ENCODE assay signal across 8 mouse cellular contexts in the genomic region with DNA sequence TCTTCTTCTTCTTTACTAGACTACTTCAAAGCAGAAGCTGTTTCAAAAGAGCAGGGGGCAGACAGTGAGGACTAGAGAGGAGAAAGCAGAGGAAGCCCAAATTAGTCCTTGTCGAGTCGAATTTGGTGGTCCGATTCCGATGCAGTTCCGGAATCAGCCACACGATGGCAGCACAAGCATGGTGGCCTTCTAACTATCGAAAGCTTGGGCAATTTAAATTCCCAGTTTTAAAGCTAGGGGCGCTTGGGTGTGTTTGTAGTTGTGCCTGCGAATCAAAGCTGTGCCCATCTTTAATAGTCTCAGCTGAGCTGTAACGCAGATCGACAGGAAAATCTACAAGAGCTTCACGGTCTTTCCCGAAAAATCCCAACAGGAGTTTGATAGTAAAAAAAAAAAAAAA.
DNase-seq lines count a peak whose midpoint lies in the region; ATAC-seq and TF ChIP-seq lines count a peak whose summit lies in the region.

No protein-coding gene starts in this region.

- TF ChIP-seq CTCF in liver, postnatal 0 days (IDR thresholded peaks at IDR 0.05; ENCODE audit: low read depth) = peak; percentile 98
- peak; percentile 96 for TF ChIP-seq CTCF in testis, adult 2 months (IDR thresholded peaks at IDR 0.05; ENCODE audit: control insufficient read depth, insufficient read depth, insufficient replicate concordance, low read depth, low read length)

- H3K9me3 ChIP-seq in forebrain, embryonic 11.5 days (ENCODE audit: control insufficient read depth, low read length) = no peaks in the 10 kb centered on the region
- no peaks in the 10 kb centered on the region for H3K9me3 ChIP-seq in heart, embryonic 16.5 days (replicated peaks; ENCODE audit: control insufficient read depth, low read length)
- no peaks in the 10 kb centered on the region for H3K9me3 ChIP-seq in liver, postnatal 0 days (ENCODE audit: low read length)
- H3K9me3 ChIP-seq in neural tube, embryonic 14.5 days (ENCODE audit: control insufficient read depth, low read length) = no peaks in the 10 kb centered on the region

- H3K4me2 ChIP-seq in forebrain, embryonic 11.5 days (ENCODE audit: low read depth, low read length, severe bottlenecking) = peak overlapping the region; percentile 57
- H3K4me2 ChIP-seq in heart, embryonic 16.5 days (ENCODE audit: low read depth, low read length) = peak overlapping the region; percentile 76
- 0 out of 2 replicates have a peak overlapping the region, but pooled peaks have one; percentile 45 for H3K4me2 ChIP-seq in liver, postnatal 0 days (ENCODE audit: low read depth, low read length)
- peak overlapping the region; percentile 63 for H3K4me2 ChIP-seq in neural tube, embryonic 14.5 days (ENCODE audit: low read depth, low read length)

- H3K27ac ChIP-seq in brown adipose tissue, adult 24 weeks (replicated peaks; ENCODE audit: low read depth, low read length) = no peak overlapping the region; the same call in 1 of the 2 replicates
- H3K27ac ChIP-seq in forebrain, embryonic 11.5 days (ENCODE audit: low read depth, low read length) = no peak overlapping the region
- H3K27ac ChIP-seq in heart, embryonic 16.5 days (ENCODE audit: low read length) = no peak overlapping the region
- no peak overlapping the region for H3K27ac ChIP-seq in liver, postnatal 0 days (ENCODE audit: low read depth)
- no peak overlapping the region; the same call in 1 of the 2 replicates for H3K27ac ChIP-seq in neural tube, embryonic 14.5 days (ENCODE audit: low read depth, low read length)
- no peak overlapping the region for H3K27ac ChIP-seq in testis, adult 2 months (ENCODE audit: control insufficient read depth, insufficient read depth, low read depth, low read length)

- TF ChIP-seq POLR2A in testis, adult 2 months (IDR thresholded peaks at IDR 0.05; ENCODE audit: control insufficient read depth, low read depth, low read length) = no peak

- 5% methylated on average over 13 of the region's 13 CpGs for WGBS in forebrain, embryonic 11.5 days
- 6% methylated on average over 13 of the region's 13 CpGs for WGBS in heart, embryonic 16.5 days
- WGBS in liver, postnatal 0 days (ENCODE audit: insufficient replicate concordance) = 7% methylated on average over 13 of the region's 13 CpGs
- whole genome bisulfite sequencing in neural tube, embryonic 14.5 days = 3% methylated on average over 13 of the region's 13 CpGs

- no peaks in the 10 kb centered on the region; the same call in 1 of the 2 replicates for H3K4me1 ChIP-seq in brown adipose tissue, adult 24 weeks (ENCODE audit: control insufficient read depth, insufficient read depth, insufficient read length, low read length)
- H3K4me1 ChIP-seq in forebrain, embryonic 11.5 days (replicated peaks; ENCODE audit: control insufficient read depth, insufficient read depth, low read length) = no peaks in the 10 kb centered on the region; the same call in 1 of the 2 replicates
- H3K4me1 ChIP-seq in heart, embryonic 16.5 days (ENCODE audit: control insufficient read depth, insufficient read depth, low read length) = peaks cover 6% of the 10 kb centered on the region; the same call in 1 of the 2 replicates
- H3K4me1 ChIP-seq in liver, postnatal 0 days (ENCODE audit: insufficient read depth) = no peaks in the 10 kb centered on the region
- H3K4me1 ChIP-seq in neural tube, embryonic 14.5 days (ENCODE audit: control insufficient read depth, insufficient read depth, low read length) = no peaks in the 10 kb centered on the region
- peaks cover 8% of the 10 kb centered on the region for H3K4me1 ChIP-seq in testis, adult 2 months (ENCODE audit: control insufficient read depth, insufficient read depth, low read length)

- H3K36me3 ChIP-seq in forebrain, embryonic 11.5 days (ENCODE audit: control insufficient read depth, insufficient read depth, low read length) = no peaks in the 10 kb centered on the region
- H3K36me3 ChIP-seq in heart, embryonic 16.5 days (ENCODE audit: control insufficient read depth, insufficient read depth) = no peaks in the 10 kb centered on the region
- no peaks in the 10 kb centered on the region for H3K36me3 ChIP-seq in liver, postnatal 0 days (replicated peaks; ENCODE audit: insufficient read depth, low read length)
- no peaks in the 10 kb centered on the region for H3K36me3 ChIP-seq in neural tube, embryonic 14.5 days (ENCODE audit: control insufficient read depth, insufficient read depth, low read length)
- H3K36me3 ChIP-seq in testis, adult 2 months (ENCODE audit: control insufficient read depth, insufficient read depth, low read length) = no peaks in the 10 kb centered on the region

- no peak for TF ChIP-seq EP300 in liver, postnatal 0 days (IDR thresholded peaks at IDR 0.05; ENCODE audit: low read depth)

- no peak overlapping the region for H3K9ac ChIP-seq in forebrain, embryonic 11.5 days (ENCODE audit: low read length)
- peak overlapping the region; percentile 67 for H3K9ac ChIP-seq in heart, embryonic 16.5 days (ENCODE audit: low read length)
- no peak overlapping the region for H3K9ac ChIP-seq in liver, postnatal 0 days (replicated peaks)
- H3K9ac ChIP-seq in neural tube, embryonic 14.5 days (replicated peaks; ENCODE audit: low read depth, low read length) = no peak overlapping the region; the same call in 1 of the 2 replicates

- peak; percentile 84 for ATAC-seq in forebrain, embryonic 11.5 days (replicated peaks; ENCODE audit: low FRiP score)
- no peak for ATAC-seq in heart, embryonic 16.5 days (replicated peaks; ENCODE audit: extremely low read depth, insufficient read depth, low FRiP score)
- no peak for ATAC-seq in liver, postnatal 0 days
- ATAC-seq in neural tube, embryonic 14.5 days (ENCODE audit: low read depth) = peak; percentile 86

- peak; percentile 85 to 89 for DNase-seq in CD8-positive naive resting alpha-beta T cell, adult 2 months (ENCODE audit: low read depth in 2 of 2, low spot score in 2 of 2)
- DNase-seq in forebrain, embryonic 11.5 days (ENCODE audit: low spot score) = peak; percentile 94
- DNase-seq in kidney, postnatal 25 days = peak; percentile 78 to 93
- DNase-seq in liver, postnatal 0 days = peak; percentile 87

- H3K4me3 ChIP-seq in brown adipose tissue, adult 24 weeks (ENCODE audit: insufficient read depth, low read depth, low read length) = peak overlapping the region; percentile 68
- H3K4me3 ChIP-seq in forebrain, embryonic 11.5 days (ENCODE audit: low read depth, low read length) = peak overlapping the region; percentile 26
- peak overlapping the region; percentile 49 for H3K4me3 ChIP-seq in heart, embryonic 16.5 days (ENCODE audit: low read length)
- H3K4me3 ChIP-seq in liver, postnatal 0 days (ENCODE audit: low read depth, low read length) = 0 out of 2 replicates have a peak overlapping the region, but pooled peaks have one; percentile 6
- peak overlapping the region; percentile 33 for H3K4me3 ChIP-seq in neural tube, embryonic 14.5 days (ENCODE audit: low read depth, low read length)
- no peak overlapping the region for H3K4me3 ChIP-seq in testis, adult 2 months (ENCODE audit: control insufficient read depth, low read depth, low read length)

- no peaks in the 10 kb centered on the region for H3K27me3 ChIP-seq in forebrain, embryonic 11.5 days (ENCODE audit: control insufficient read depth, insufficient read depth, low read length)
- H3K27me3 ChIP-seq in heart, embryonic 16.5 days (ENCODE audit: control insufficient read depth, insufficient read depth, low read length) = 0 out of 2 replicates have a peak, but pooled peaks cover 2% of the 10 kb centered on the region
- no peaks in the 10 kb centered on the region for H3K27me3 ChIP-seq in liver, postnatal 0 days (ENCODE audit: insufficient read depth, low read length)
- H3K27me3 ChIP-seq in neural tube, embryonic 14.5 days (ENCODE audit: control insufficient read depth, insufficient read depth, low read length) = no peaks in the 10 kb centered on the region
- no peaks in the 10 kb centered on the region for H3K27me3 ChIP-seq in testis, adult 2 months (ENCODE audit: control insufficient read depth, insufficient read depth, low read length)

Comparison
In these comparisons a context has a peak if more than half of its experiments do, and no peak if none do; other contexts are left out.
1. ATAC-seq: peak in forebrain, embryonic 11.5 days (single experiment) and neural tube, embryonic 14.5 days (single experiment); none in heart, embryonic 16.5 days (single experiment) and liver, postnatal 0 days (single experiment).
2. Peak in every context shown above with its lines, with median percentiles within 50 percentile points of each other: DNase-seq and H3K4me2 ChIP-seq.